Mouse (Mus musculus) kidney, embryonic 14.5 days (tissue): ENCODE measurements around the gene Rbm19. TPM values are rescaled to one million over a fixed set of nuclear protein-coding genes. Genes with fewer than 3 reads are reported as not detected.

Source experiments
- ATAC-seq: fragments of 200-750 bp; cut with Nextera tagmentation; 2 replicates; pipeline ENCODE4 v1.8.0; 2017; ENCODE audit warnings: moderate number of reproducible peaks, mild to moderate bottlenecking, moderate TSS enrichment, moderate library complexity; ENCODE audit not compliant: low FRiP score, low TSS enrichment
- H3K27ac ChIP-seq: fragments of 300-500 bp; sonication (generic); 2 replicates; pipeline ENCODE4 v1.5.1; 2014; ENCODE audit warnings: low read depth, mild to moderate bottlenecking, low read length, moderate library complexity, mixed read lengths
- H3K27me3 ChIP-seq: fragments of 300-500 bp; sonication (generic); 2 replicates; pipeline ENCODE4 v1.6.1; 2014; ENCODE audit warnings: mild to moderate bottlenecking, low read length; ENCODE audit not compliant: control insufficient read depth, insufficient read depth
- H3K36me3 ChIP-seq: fragments of 300-500 bp; sonication (generic); 2 replicates; pipeline ENCODE4 v1.6.1; 2014; ENCODE audit warnings: low read length, mixed read lengths; ENCODE audit not compliant: control insufficient read depth, insufficient read depth
- H3K4me1 ChIP-seq: fragments of 300-500 bp; sonication (generic); 2 replicates; pipeline ENCODE4 v1.6.1; 2014; ENCODE audit warnings: low read length, mixed read lengths; ENCODE audit not compliant: control insufficient read depth, insufficient read depth
- H3K4me2 ChIP-seq: fragments of 300-500 bp; sonication (generic); replicated peaks from 2 replicates; pipeline ENCODE4 v1.6.1; 2014; ENCODE audit warnings: low read depth, mild to moderate bottlenecking, low read length
- H3K4me3 ChIP-seq: fragments of 300-500 bp; sonication (generic); 2 replicates; pipeline ENCODE4 v1.5.1; 2014; ENCODE audit warnings: mild to moderate bottlenecking, low read length
- H3K9ac ChIP-seq: fragments of 300-500 bp; sonication (generic); 2 replicates; pipeline ENCODE4 v1.6.1; 2014; ENCODE audit warnings: low read depth, mild to moderate bottlenecking, low read length, moderate library complexity
- H3K9me3 ChIP-seq: fragments of 300-500 bp; sonication (generic); 2 replicates; pipeline ENCODE4 v1.6.1; 2016; ENCODE audit warnings: low read length; ENCODE audit not compliant: control insufficient read depth
- WGBS: fragments of 180-500 bp; shearing (Covaris S2); extraction: QIAGEN DNeasy Blood & Tissue Kit; methylation state at CpG from one replicate; pipeline ENCODE4 v1.1.7; 2014; 5-methylcytosine and 5-hydroxymethylcytosine counted together
- polyA plus RNA-seq: library from polyadenylated mRNA; unstranded; fragments of >200 nt; fragmentation: Nextera tagmentation; extraction: Ambion mirVana; gene quantifications from 2 replicates; pipeline ENCODE4 v1.2.1, GENCODE M21; 2014

The Rbm19 gene
- polyA plus RNA-seq, 1 experiment from 2014 or later, result 17.9 TPM

DNA sequence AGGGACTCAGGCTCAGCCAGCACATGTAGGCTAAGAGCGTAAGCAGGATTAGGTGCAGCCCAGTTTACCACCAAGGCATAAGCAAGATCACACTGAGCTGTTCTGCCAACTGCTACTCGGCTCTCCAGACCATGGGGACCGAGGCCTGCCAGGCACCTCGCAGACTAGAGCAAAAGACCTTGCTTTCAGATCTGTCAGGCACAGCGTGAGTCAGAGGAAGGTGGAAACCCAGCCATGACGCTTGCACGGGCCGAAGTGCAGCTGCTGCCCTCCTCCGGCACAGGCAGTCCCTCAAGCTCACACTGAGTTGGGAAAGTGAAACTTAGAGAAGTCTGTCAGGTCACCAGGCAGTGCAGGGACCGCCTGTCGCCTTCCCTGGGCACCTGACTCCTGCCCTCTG lies 63.8 kb downstream of the Rbm19 start:
- 93% methylated on average over 11 of the region's 11 CpGs for WGBS
- no peak for ATAC-seq

DNA sequence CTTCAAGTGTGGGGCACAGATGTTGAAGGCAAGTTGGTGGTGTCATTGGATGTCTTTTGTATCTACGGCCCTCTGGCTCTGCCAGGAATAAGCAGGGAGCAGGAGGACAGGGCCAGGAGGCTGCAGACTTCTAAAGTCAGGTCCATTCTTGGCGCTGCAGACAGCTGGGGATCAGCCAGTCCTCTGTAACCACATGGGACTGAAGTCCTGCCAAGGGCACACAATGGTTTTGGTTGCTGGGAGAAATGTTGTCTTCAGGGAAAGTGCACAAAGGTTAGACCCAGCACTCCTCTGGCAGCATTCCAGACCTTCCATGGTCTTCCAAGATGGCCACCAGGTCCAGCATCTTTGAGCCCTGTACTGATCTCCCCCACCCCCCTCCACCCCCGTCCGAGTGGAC lies 65.1 kb downstream of the Rbm19 start:
- peaks cover 9% of the 10 kb centered on the region; the same call in 1 of the 2 replicates for H3K36me3 ChIP-seq
- no peak for ATAC-seq
- 94% methylated on average over 4 of the region's 4 CpGs for WGBS

More for the DNA sequence above, 63.8 kb downstream of the Rbm19 start:
- no peak overlapping the region for H3K27ac ChIP-seq
- H3K9ac ChIP-seq, result no peak overlapping the region
- peaks cover 17% of the 10 kb centered on the region; the same call in 1 of the 2 replicates for H3K36me3 ChIP-seq
- H3K4me3 ChIP-seq, result no peak overlapping the region
- no peak overlapping the region for H3K4me2 ChIP-seq
- H3K9me3 ChIP-seq, result no peaks in the 10 kb centered on the region
- H3K27me3 ChIP-seq, result no peaks in the 10 kb centered on the region
- 0 out of 2 replicates have a peak, but pooled peaks cover 3% of the 10 kb centered on the region for H3K4me1 ChIP-seq

DNA sequence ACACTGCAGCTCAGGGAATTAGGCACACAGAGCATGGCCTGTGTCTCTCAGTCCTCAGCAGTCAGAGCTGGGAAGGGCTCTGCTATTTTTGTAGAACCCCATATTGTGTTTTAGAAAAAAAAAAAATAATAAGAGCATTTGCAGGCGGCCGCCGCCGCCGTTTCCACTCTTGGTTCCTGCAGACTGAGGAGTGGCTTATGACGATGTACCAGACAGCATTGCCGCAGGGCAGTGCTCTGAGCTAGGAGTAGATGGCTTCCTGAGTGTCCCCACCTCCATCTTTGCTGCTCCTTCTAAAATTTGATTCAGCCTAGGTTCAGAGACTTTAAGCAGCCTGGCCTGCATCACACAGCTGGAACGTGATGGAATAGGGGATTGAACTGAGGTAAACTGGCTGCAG lies 67.1 kb downstream of the Rbm19 start:
- no peak overlapping the region for H3K4me2 ChIP-seq
- H3K4me3 ChIP-seq, result no peak overlapping the region
- peaks cover 11% of the 10 kb centered on the region; the same call in 1 of the 2 replicates for H3K36me3 ChIP-seq
- 0 out of 2 replicates have a peak, but pooled peaks cover 3% of the 10 kb centered on the region for H3K4me1 ChIP-seq
- no peak overlapping the region for H3K9ac ChIP-seq
- H3K27ac ChIP-seq, result no peak overlapping the region
- H3K27me3 ChIP-seq, result no peaks in the 10 kb centered on the region
- no peak for ATAC-seq
- no peaks in the 10 kb centered on the region for H3K9me3 ChIP-seq
- 84% methylated on average over 8 of the region's 8 CpGs for WGBS

More for the DNA sequence above, 65.1 kb downstream of the Rbm19 start:
- H3K4me3 ChIP-seq, result no peak overlapping the region
- no peak overlapping the region for H3K4me2 ChIP-seq
- no peak overlapping the region for H3K9ac ChIP-seq
- no peaks in the 10 kb centered on the region for H3K9me3 ChIP-seq
- H3K4me1 ChIP-seq, result 0 out of 2 replicates have a peak, but pooled peaks cover 3% of the 10 kb centered on the region
- no peak overlapping the region for H3K27ac ChIP-seq
- no peaks in the 10 kb centered on the region for H3K27me3 ChIP-seq

DNA sequence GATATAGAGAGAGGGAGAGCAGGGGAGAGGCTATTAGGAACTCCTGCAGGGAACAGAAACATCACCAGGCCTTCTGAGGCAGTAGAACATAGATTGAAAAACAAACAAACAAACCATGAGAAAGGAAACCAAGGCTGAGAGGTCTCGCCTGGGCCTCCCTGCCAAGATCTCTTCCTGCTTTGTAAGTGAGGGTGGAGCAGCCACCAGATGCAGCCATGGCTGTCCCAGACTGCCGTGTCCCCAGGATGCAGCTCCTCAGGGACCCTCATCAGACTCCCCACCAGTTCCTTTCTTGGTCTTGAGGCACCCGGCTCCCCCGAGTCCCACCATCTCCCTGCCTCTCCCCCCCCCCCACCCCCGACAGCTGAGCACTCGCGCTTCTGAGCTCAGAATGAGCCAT lies 67.5 kb downstream of the Rbm19 start:
- peaks cover 11% of the 10 kb centered on the region; the same call in 1 of the 2 replicates for H3K36me3 ChIP-seq
- H3K4me2 ChIP-seq, result no peak overlapping the region
- ATAC-seq, result no peak
- no peaks in the 10 kb centered on the region for H3K27me3 ChIP-seq
- H3K4me3 ChIP-seq, result no peak overlapping the region
- no peak overlapping the region for H3K9ac ChIP-seq
- no peak overlapping the region for H3K27ac ChIP-seq
- 0 out of 2 replicates have a peak, but pooled peaks cover 3% of the 10 kb centered on the region for H3K4me1 ChIP-seq
- H3K9me3 ChIP-seq, result no peaks in the 10 kb centered on the region
- 49% methylated on average over 7 of the region's 7 CpGs for WGBS

DNA sequence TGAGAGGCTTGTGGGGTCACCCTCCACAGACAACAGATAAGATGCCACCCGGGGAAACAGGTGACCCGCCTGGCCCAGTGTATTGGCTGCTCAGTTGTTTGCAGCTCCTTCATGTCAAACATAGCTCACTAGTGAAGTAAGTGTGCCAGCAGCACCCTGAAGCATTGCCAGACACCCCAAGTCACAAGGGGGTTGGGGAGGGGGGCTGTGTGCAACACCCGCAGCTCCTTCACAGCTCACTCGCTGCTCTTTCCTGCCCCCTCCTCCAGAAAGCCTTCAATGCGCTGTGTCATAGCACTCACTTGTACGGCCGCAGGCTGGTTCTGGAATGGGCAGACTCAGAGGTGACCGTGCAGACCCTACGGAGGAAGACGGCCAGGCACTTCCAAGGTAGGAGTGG lies 69.7 kb downstream of the Rbm19 start:
- no peaks in the 10 kb centered on the region for H3K9me3 ChIP-seq
- H3K4me1 ChIP-seq, result 0 out of 2 replicates have a peak, but pooled peaks cover 3% of the 10 kb centered on the region
- H3K4me2 ChIP-seq, result no peak overlapping the region
- no peak overlapping the region for H3K9ac ChIP-seq
- WGBS, result 87% methylated on average over 10 of the region's 10 CpGs
- H3K27me3 ChIP-seq, result no peaks in the 10 kb centered on the region
- no peak overlapping the region for H3K27ac ChIP-seq
- ATAC-seq, result no peak
- H3K4me3 ChIP-seq, result no peak overlapping the region
- H3K36me3 ChIP-seq, result peaks cover 5% of the 10 kb centered on the region; the same call in 1 of the 2 replicates

DNA sequence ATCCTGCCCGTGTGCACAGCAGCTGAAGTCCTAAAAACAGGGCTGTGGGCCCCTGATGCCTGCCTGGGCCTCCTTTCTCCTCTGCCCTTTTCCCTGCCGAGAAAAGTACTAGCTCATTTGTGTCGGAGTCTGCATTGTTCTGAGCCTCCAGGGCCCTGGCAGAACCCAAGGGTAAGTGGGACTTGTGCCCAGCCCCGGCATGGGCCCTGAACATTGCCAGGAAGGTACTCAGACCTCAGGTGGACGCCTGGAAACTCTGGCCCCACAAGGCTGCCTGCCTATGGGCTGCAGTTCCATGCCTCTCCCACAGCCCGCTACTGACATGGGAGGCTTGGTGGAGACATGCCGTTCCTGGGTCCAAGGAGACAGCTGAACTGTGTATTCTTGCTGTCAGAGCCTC lies 72.3 kb downstream of the Rbm19 start:
- no peak overlapping the region for H3K4me3 ChIP-seq
- no peak overlapping the region for H3K9ac ChIP-seq
- no peaks in the 10 kb centered on the region for H3K9me3 ChIP-seq
- H3K4me2 ChIP-seq, result no peak overlapping the region
- H3K36me3 ChIP-seq, result peaks cover 5% of the 10 kb centered on the region; the same call in 1 of the 2 replicates
- no peak overlapping the region for H3K27ac ChIP-seq
- ATAC-seq, result no peak
- no peaks in the 10 kb centered on the region for H3K27me3 ChIP-seq
- 0 out of 2 replicates have a peak, but pooled peaks cover 3% of the 10 kb centered on the region for H3K4me1 ChIP-seq
- WGBS, result 78% methylated on average over 7 of the region's 7 CpGs

DNA sequence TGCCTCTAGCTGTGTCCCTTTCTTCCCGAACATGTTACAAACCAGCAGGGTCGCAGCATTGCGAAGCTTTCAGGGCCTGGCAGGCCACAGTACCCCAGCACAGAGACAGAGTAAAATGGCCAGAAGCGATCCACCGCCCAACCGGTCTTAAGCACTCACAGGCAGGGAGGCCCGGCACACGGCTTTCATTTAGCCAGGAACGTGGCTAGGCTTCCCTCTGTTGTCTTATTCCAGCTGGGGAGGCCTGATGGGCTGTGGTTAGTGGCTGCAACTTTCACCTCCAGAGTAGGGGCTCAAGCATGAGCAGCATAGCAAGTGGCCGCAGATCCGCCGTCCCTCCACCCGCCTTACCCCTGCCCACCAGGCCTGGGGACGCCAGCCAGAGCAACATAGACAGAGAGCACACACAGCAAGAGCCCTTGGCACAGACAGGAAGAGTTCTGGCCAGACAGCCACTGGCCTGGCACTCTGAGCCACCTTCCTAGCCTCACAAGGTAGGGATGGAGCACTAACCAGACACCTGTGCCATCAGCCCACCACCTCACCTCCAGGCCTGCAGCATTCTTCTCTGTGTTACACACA lies 73.8 kb downstream of the Rbm19 start:
- ATAC-seq, result no peak
- H3K9ac ChIP-seq, result no peak overlapping the region
- WGBS, result 87% methylated on average over 14 of the region's 14 CpGs
- H3K27ac ChIP-seq, result no peak overlapping the region
- H3K36me3 ChIP-seq, result peaks cover 5% of the 10 kb centered on the region; the same call in 1 of the 2 replicates
- no peak overlapping the region for H3K4me2 ChIP-seq
- no peaks in the 10 kb centered on the region for H3K9me3 ChIP-seq
- H3K27me3 ChIP-seq, result no peaks in the 10 kb centered on the region
- H3K4me1 ChIP-seq, result no peaks in the 10 kb centered on the region
- H3K4me3 ChIP-seq, result no peak overlapping the region

DNA sequence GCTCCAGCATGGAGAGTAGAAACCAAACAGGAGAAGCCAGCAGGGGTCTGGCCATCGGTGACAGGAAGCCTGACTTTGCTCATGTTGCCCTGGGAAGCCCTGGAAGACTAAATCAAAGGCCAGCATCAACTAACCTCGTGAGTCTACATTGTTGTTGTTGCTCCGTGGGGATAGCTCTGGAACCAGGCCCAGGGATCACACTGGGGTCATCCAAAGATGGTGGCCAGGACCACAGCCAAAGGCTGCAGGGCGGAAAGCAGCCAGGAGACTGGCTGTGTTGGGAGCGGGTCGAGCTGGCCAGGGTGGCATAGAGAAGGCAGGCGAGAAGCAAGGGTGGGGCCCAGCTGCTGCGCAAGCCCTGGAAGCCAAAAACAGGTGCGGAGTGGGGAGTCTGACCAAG lies 75.4 kb downstream of the Rbm19 start:
- Histone ChIP-seq H3K36me3 (peaks cover 5% of the 10 kb centered on the region; the same call in 1 of the 2 replicates), H3K27ac (no peak overlapping the region), H3K4me2 (no peak overlapping the region), H3K4me3 (no peak overlapping the region), H3K9me3 (no peaks in the 10 kb centered on the region), H3K4me1 (no peaks in the 10 kb centered on the region), H3K27me3 (no peaks in the 10 kb centered on the region), H3K9ac (no peak overlapping the region)
- 75% methylated on average over 9 of the region's 9 CpGs for WGBS
- ATAC-seq, result no peak

DNA sequence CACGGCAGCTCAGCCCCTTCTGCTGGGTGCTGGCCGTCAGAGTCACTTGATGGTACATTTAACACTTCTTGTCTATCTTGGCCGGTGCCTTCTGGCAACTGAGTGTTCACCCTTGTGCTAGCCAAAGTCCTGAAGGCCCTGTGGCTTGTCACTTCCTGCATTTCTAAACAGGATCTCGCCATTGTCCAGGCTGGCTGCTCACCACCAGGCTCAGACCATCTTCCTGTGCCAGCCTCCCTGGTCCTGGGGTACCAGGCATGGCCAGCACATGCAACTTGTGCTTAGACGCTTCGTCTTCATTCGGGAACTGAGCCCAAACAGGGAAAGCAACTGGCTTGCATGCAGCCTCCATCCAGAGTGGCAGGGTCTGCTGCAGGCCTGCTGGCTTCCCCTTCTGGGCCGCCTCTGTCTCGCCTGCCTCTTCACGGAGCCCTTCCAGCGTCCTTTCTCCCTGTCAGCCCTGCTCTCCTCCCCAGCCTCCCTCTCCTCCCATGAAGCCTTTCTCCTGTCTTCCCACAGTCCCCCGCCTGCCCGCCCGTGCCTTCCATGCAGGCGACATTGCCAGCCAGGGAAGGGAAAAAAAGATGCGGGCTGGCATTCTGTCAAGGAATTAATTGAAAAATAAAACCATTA lies 78.2 kb downstream of the Rbm19 start:
- Histone ChIP-seq H3K4me3 (no peak overlapping the region), H3K9ac (no peak overlapping the region), H3K4me1 (no peaks in the 10 kb centered on the region), H3K9me3 (no peaks in the 10 kb centered on the region), H3K36me3 (peaks cover 7% of the 10 kb centered on the region), H3K4me2 (no peak overlapping the region), H3K27me3 (no peaks in the 10 kb centered on the region), H3K27ac (no peak overlapping the region)
- 61% methylated on average over 16 of the region's 16 CpGs for WGBS
- ATAC-seq, result no peak
